Mouse (Mus musculus) heart, postnatal 14 days (tissue): ENCODE results near the gene Haao. TPM values are rescaled to one million over a fixed set of nuclear protein-coding genes. Genes with fewer than 3 reads are reported as not detected.

Source experiments
- DNase-seq, 2 experiments: peaks; one replicate each; pipeline ENCODE4 v3.0.0; 2021 to 2022
- intact Hi-C: fragments of 180-260 bp; cut with DNase I; formaldehyde crosslinking; loops from one replicate; pipeline ENCODE4 v1.15.1; 2025
- total RNA-seq, 2 experiments: library from RNA; stranded (reverse); gene quantifications; 2 replicates each; pipeline ENCODE4 v1.2.3; 2021

The Haao gene
- total RNA-seq, 2 experiments from 2014 or later, result not detected

- DNase-seq, result no peak
- intact Hi-C loops, result no loop called here
Observed at GRCm38 (mm10) chr17:83843780-83844179, 4.0 kb downstream of the Haao start.

- no peak for DNase-seq
- intact Hi-C loops, result no loop called here
Observed at GRCm38 (mm10) chr17:83841011-83841410, 6.8 kb downstream of the Haao start.

- DNase-seq, result no peak
- intact Hi-C loops, result no loop called here
Observed at GRCm38 (mm10) chr17:83839132-83839531, 8.6 kb downstream of the Haao start.

- no peak for DNase-seq
- intact Hi-C loops, result no loop called here
Observed at GRCm38 (mm10) chr17:83837659-83838190, 10.0 kb downstream of the Haao start.

- DNase-seq, result no peak
- intact Hi-C loops, result no loop called here
Observed at GRCm38 (mm10) chr17:83836048-83836447, 11.7 kb downstream of the Haao start.

GRCm38 (mm10) chr17:83834120-83834519 lies 13.6 kb downstream of the Haao start:
- peak in 1 of 2 experiments; percentile 35 for DNase-seq
- intact Hi-C loops, result no loop called here

GRCm38 (mm10) chr17:83830616-83831292 lies 17.0 kb downstream of the Haao start:
- intact Hi-C loops, result no loop called here
- DNase-seq, result no peak

GRCm38 (mm10) chr17:83829356-83829755 lies 18.4 kb downstream of the Haao start:
- intact Hi-C loops, result no loop called here
- DNase-seq, result no peak

GRCm38 (mm10) chr17:83823835-83824234 lies 23.9 kb downstream of the Haao start:
- no peak for DNase-seq
- intact Hi-C loops, result no loop called here

- DNase-seq, result no peak
- intact Hi-C loops, result no loop called here
Observed at GRCm38 (mm10) chr17:83821876-83822275, 25.9 kb downstream of the Haao start.

- intact Hi-C loops, result no loop called here
Observed at GRCm38 (mm10) chr17:83820701-83821100, 27.1 kb downstream of the Haao start.

GRCm38 (mm10) chr17:83819503-83819902 lies 28.3 kb downstream of the Haao start:
- peak; percentile 24 to 29 for DNase-seq
- intact Hi-C loops, result no loop called here

More at GRCm38 (mm10) chr17:83820701-83821100, 27.1 kb downstream of the Haao start:
- DNase-seq, result no peak

GRCm38 (mm10) chr17:83816996-83817395 lies 30.8 kb downstream of the Haao start:
- DNase-seq, result no peak
- intact Hi-C loops, result no loop called here

- intact Hi-C loops, result no loop called here
- DNase-seq, result no peak
Observed at GRCm38 (mm10) chr17:83813050-83813449, 34.7 kb downstream of the Haao start.

GRCm38 (mm10) chr17:83812200-83812944 lies 35.4 kb downstream of the Haao start:
- no peak for DNase-seq
- intact Hi-C loops, result no loop called here

GRCm38 (mm10) chr17:83810285-83810684 lies 37.5 kb downstream of the Haao start:
- DNase-seq, result no peak
- intact Hi-C loops, result no loop called here

- intact Hi-C loops, result loop anchor here (5.0 kb wide), 2 partner anchors 177 to 537 kb away; partner anchors contain the start of gene Kcng3
Observed at GRCm38 (mm10) chr17:83809197-83809829, 38.5 kb downstream of the Haao start.

GRCm38 (mm10) chr17:83808476-83809098 lies 39.2 kb downstream of the Haao start:
- intact Hi-C loops, result loop anchor here (5.0 kb wide), 2 partner anchors 176 to 536 kb away; partner anchors contain the start of gene Kcng3
- DNase-seq, result no peak

More at GRCm38 (mm10) chr17:83809197-83809829, 38.5 kb downstream of the Haao start:
- DNase-seq, result no peak

- peak; percentile 59 to 76 for DNase-seq
- intact Hi-C loops, result loop anchor here (5.0 kb wide), 2 partner anchors 176 to 536 kb away; partner anchors contain the start of gene Kcng3
Observed at GRCm38 (mm10) chr17:83807778-83808398, 39.9 kb downstream of the Haao start.

GRCm38 (mm10) chr17:83807345-83807744 lies 40.4 kb downstream of the Haao start:
- DNase-seq, result no peak
- intact Hi-C loops, result loop anchor here (5.0 kb wide), 2 partner anchors 175 to 535 kb away; partner anchors contain the start of gene Kcng3
